In genomic region chr5:30870131-30870406, GRCm38 (mm10) we compare ENCODE assay signal across 8 mouse cellular contexts. TPM values are rescaled to one million over a fixed set of nuclear protein-coding genes. Genes with fewer than 3 reads are reported as not detected.
DNase-seq lines count a peak whose midpoint lies in the region; ATAC-seq and TF ChIP-seq lines count a peak whose summit lies in the region.

No protein-coding gene starts in this region.

- peaks cover 7% of the 10 kb centered on the region for H3K4me1 ChIP-seq in lung, adult 2 months (ENCODE audit: control insufficient read depth, insufficient read depth, low read length)
- H3K4me1 ChIP-seq in embryonic facial prominence, embryonic 15.5 days, result peaks cover 22% of the 10 kb centered on the region
- H3K4me1 ChIP-seq in intestine, postnatal 0 days (replicated peaks; ENCODE audit: control insufficient read depth, insufficient read depth, low read length), result no peaks in the 10 kb centered on the region
- peaks cover 8% of the 10 kb centered on the region for H3K4me1 ChIP-seq in neural tube, embryonic 14.5 days (ENCODE audit: control insufficient read depth, insufficient read depth, low read length)

- H3K9ac ChIP-seq in embryonic facial prominence, embryonic 15.5 days, result peak overlapping the region; percentile 93
- peak overlapping the region; percentile 96 for H3K9ac ChIP-seq in intestine, postnatal 0 days (ENCODE audit: low read depth, low read length)
- peak overlapping the region; percentile 89 for H3K9ac ChIP-seq in neural tube, embryonic 14.5 days (replicated peaks; ENCODE audit: low read depth, low read length)

- no peak for DNase-seq in lung, adult 2 months
- no peak for DNase-seq in lung, postnatal 4 days
- no peak for DNase-seq in cerebellum, postnatal 25 days
- no peak for DNase-seq in thymus, adult 18-20 months
- no peak for DNase-seq in right cerebral cortex, postnatal 10 days (ENCODE audit: low spot score in 2 of 2)

- H3K27ac ChIP-seq in embryonic facial prominence, embryonic 15.5 days (replicated peaks), result peak overlapping the region; percentile 80; the same call in 1 of the 2 replicates
- H3K27ac ChIP-seq in intestine, postnatal 0 days (ENCODE audit: low read depth, low read length), result no peak overlapping the region
- no peak overlapping the region for H3K27ac ChIP-seq in neural tube, embryonic 14.5 days (ENCODE audit: low read depth, low read length)

- peak overlapping the region; percentile 63 for H3K4me2 ChIP-seq in embryonic facial prominence, embryonic 15.5 days (replicated peaks)
- peak overlapping the region; percentile 64 for H3K4me2 ChIP-seq in intestine, postnatal 0 days (replicated peaks; ENCODE audit: low read depth)
- H3K4me2 ChIP-seq in neural tube, embryonic 14.5 days (ENCODE audit: low read depth, low read length), result peak overlapping the region; percentile 62

- no peaks in the 10 kb centered on the region for H3K9me3 ChIP-seq in embryonic facial prominence, embryonic 15.5 days (replicated peaks)
- H3K9me3 ChIP-seq in intestine, postnatal 0 days (ENCODE audit: control insufficient read depth), result no peaks in the 10 kb centered on the region
- H3K9me3 ChIP-seq in neural tube, embryonic 14.5 days (ENCODE audit: control insufficient read depth, low read length), result no peaks in the 10 kb centered on the region

- WGBS in lung, adult 2 months, result 5% methylated on average over 2 of the region's 2 CpGs
- 26% methylated on average over 2 of the region's 2 CpGs for WGBS in embryonic facial prominence, embryonic 15.5 days
- WGBS in intestine, postnatal 0 days, result 14% methylated on average over 2 of the region's 2 CpGs
- WGBS in neural tube, embryonic 14.5 days, result 30% methylated on average over 2 of the region's 2 CpGs

- ATAC-seq in embryonic facial prominence, embryonic 15.5 days (ENCODE audit: insufficient number of reproducible peaks, low FRiP score, low TSS enrichment, low read depth), result no peak
- no peak for ATAC-seq in intestine, postnatal 0 days
- no peak for ATAC-seq in neural tube, embryonic 14.5 days (ENCODE audit: low read depth)

- TF ChIP-seq CTCF in lung, adult 2 months (IDR thresholded peaks at IDR 0.05; ENCODE audit: insufficient read depth, low read length), result no peak
- no peak for TF ChIP-seq CTCF in intestine, postnatal 0 days (IDR thresholded peaks at IDR 0.05; ENCODE audit: low read depth)

- H3K4me3 ChIP-seq in lung, adult 2 months (replicated peaks; ENCODE audit: extremely low read depth, low read depth, low read length), result peak overlapping the region; percentile 74
- peak overlapping the region; percentile 84 for H3K4me3 ChIP-seq in embryonic facial prominence, embryonic 15.5 days (replicated peaks)
- H3K4me3 ChIP-seq in intestine, postnatal 0 days (ENCODE audit: low read depth, low read length), result peak overlapping the region; percentile 93
- peak overlapping the region; percentile 68 for H3K4me3 ChIP-seq in neural tube, embryonic 14.5 days (ENCODE audit: low read depth, low read length)

- TF ChIP-seq POLR2A in lung, adult 2 months (IDR thresholded peaks at IDR 0.05; ENCODE audit: borderline replicate concordance, extremely low read depth, low read depth, low read length), result no peak

- H3K27me3 ChIP-seq in embryonic facial prominence, embryonic 15.5 days, result no peaks in the 10 kb centered on the region
- H3K27me3 ChIP-seq in intestine, postnatal 0 days (replicated peaks; ENCODE audit: control insufficient read depth, insufficient read depth, low read length), result no peaks in the 10 kb centered on the region
- no peaks in the 10 kb centered on the region for H3K27me3 ChIP-seq in neural tube, embryonic 14.5 days (ENCODE audit: control insufficient read depth, insufficient read depth, low read length)

- peaks cover 47% of the 10 kb centered on the region for H3K36me3 ChIP-seq in embryonic facial prominence, embryonic 15.5 days
- peaks cover 39% of the 10 kb centered on the region for H3K36me3 ChIP-seq in intestine, postnatal 0 days (ENCODE audit: control insufficient read depth, insufficient read depth)
- peaks cover 45% of the 10 kb centered on the region for H3K36me3 ChIP-seq in neural tube, embryonic 14.5 days (ENCODE audit: control insufficient read depth, insufficient read depth, low read length)

RNA-seq across cellular contexts. Expression of gene Tmem214, which starts 2.3 kb away (rescaled TPM):
- polyA plus RNA-seq in lung, adult 2 months (2012; rRNA removed), result 85.7 and 86.6 TPM in 2 replicates
- 90.0 and 100.0 TPM in 2 replicates for polyA plus RNA-seq in embryonic facial prominence, embryonic 15.5 days (2015; fragmentation: Nextera tagmentation; extraction: Ambion mirVana)
- polyA plus RNA-seq in intestine, postnatal 0 days (2015; fragmentation: Nextera tagmentation; extraction: Ambion mirVana), result 46.1 and 47.6 TPM in 2 replicates
- polyA plus RNA-seq in neural tube, embryonic 14.5 days (2014; fragmentation: Nextera tagmentation; extraction: Ambion mirVana), result 48.6 and 53.7 TPM in 2 replicates

RNA-seq across cellular contexts. Expression of gene Agbl5, which starts 18.4 kb away (rescaled TPM):
- polyA plus RNA-seq in lung, adult 2 months (2012; rRNA removed), result 19.2 and 20.8 TPM in 2 replicates
- 22.1 and 28.7 TPM in 2 replicates for polyA plus RNA-seq in embryonic facial prominence, embryonic 15.5 days (2015; fragmentation: Nextera tagmentation; extraction: Ambion mirVana)
- 5.5 and 6.5 TPM in 2 replicates for polyA plus RNA-seq in intestine, postnatal 0 days (2015; fragmentation: Nextera tagmentation; extraction: Ambion mirVana)
- polyA plus RNA-seq in neural tube, embryonic 14.5 days (2014; fragmentation: Nextera tagmentation; extraction: Ambion mirVana), result 27.7 and 29.2 TPM in 2 replicates

RNA-seq across cellular contexts. Expression of gene Ost4, which starts 37.5 kb away (rescaled TPM):
- polyA plus RNA-seq in lung, adult 2 months (2012; rRNA removed), result 218 and 230 TPM in 2 replicates
- 482 and 502 TPM in 2 replicates for polyA plus RNA-seq in embryonic facial prominence, embryonic 15.5 days (2015; fragmentation: Nextera tagmentation; extraction: Ambion mirVana)
- 458 and 495 TPM in 2 replicates for polyA plus RNA-seq in intestine, postnatal 0 days (2015; fragmentation: Nextera tagmentation; extraction: Ambion mirVana)
- polyA plus RNA-seq in neural tube, embryonic 14.5 days (2014; fragmentation: Nextera tagmentation; extraction: Ambion mirVana), result 234 TPM in 2 replicates

RNA-seq across cellular contexts. Expression of gene Emilin1, which starts 43.1 kb away (rescaled TPM):
- polyA plus RNA-seq in lung, adult 2 months (2012; rRNA removed), result 89.9 and 107 TPM in 2 replicates
- polyA plus RNA-seq in embryonic facial prominence, embryonic 15.5 days (2015; fragmentation: Nextera tagmentation; extraction: Ambion mirVana), result 244 and 254 TPM in 2 replicates
- polyA plus RNA-seq in intestine, postnatal 0 days (2015; fragmentation: Nextera tagmentation; extraction: Ambion mirVana), result 63.2 and 63.7 TPM in 2 replicates
- polyA plus RNA-seq in neural tube, embryonic 14.5 days (2014; fragmentation: Nextera tagmentation; extraction: Ambion mirVana), result 3.5 and 22.9 TPM in 2 replicates

RNA-seq across cellular contexts. Expression of gene Khk, which starts 51.2 kb away (rescaled TPM):
- polyA plus RNA-seq in lung, adult 2 months (2012; rRNA removed), result 39.0 and 46.6 TPM in 2 replicates
- 23.8 and 25.6 TPM in 2 replicates for polyA plus RNA-seq in embryonic facial prominence, embryonic 15.5 days (2015; fragmentation: Nextera tagmentation; extraction: Ambion mirVana)
- 89.6 and 97.9 TPM in 2 replicates for polyA plus RNA-seq in intestine, postnatal 0 days (2015; fragmentation: Nextera tagmentation; extraction: Ambion mirVana)
- 8.3 and 10.4 TPM in 2 replicates for polyA plus RNA-seq in neural tube, embryonic 14.5 days (2014; fragmentation: Nextera tagmentation; extraction: Ambion mirVana)
